Mouse (Mus musculus): ENCODE data around the gene Alpl. TPM values are rescaled to one million over a fixed set of nuclear protein-coding genes. Genes with fewer than 3 reads are reported as not detected.

Gene Alpl
- polyA plus RNA-seq, 1 experiment from 2014 or later = 0.72 TPM

DNA sequence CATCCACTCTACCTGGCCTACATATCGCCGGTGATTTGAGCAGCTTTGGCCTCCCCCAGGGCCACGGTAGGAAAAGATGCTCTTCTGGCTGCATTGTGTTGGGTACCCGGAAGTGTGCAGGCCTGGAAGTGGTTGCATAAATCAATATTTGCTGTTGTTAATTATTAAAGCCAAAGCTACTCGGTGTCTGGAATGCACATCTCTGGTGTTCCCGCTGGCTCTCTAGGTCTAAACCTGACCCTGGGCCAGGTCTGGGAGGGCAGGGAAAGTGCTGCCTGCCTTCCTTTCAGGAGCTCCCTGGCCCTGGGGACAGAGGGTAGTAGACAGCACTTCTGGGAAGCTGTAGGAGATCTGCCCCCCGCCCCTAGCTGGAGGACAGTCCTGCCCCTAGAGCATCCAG is 89.7 kb downstream of the Alpl start:
- Histone ChIP-seq H3K27ac (ENCODE audit: low read depth, low read length) (no peak overlapping the region; the same call in 1 of the 2 replicates), H3K4me3 (ENCODE audit: low read depth, low read length) (peak overlapping the region; percentile 50), H3K9ac (ENCODE audit: low read depth, low read length) (no peak overlapping the region), H3K4me2 (replicated peaks; ENCODE audit: low read depth) (peak overlapping the region; percentile 90), H3K36me3 (ENCODE audit: control insufficient read depth, insufficient read depth) (no peaks in the 10 kb centered on the region; the same call in 1 of the 2 replicates), H3K9me3 (ENCODE audit: control insufficient read depth) (no peaks in the 10 kb centered on the region), H3K27me3 (replicated peaks; ENCODE audit: control insufficient read depth, insufficient read depth, low read length) (no peaks in the 10 kb centered on the region), H3K4me1 (replicated peaks; ENCODE audit: control insufficient read depth, insufficient read depth, low read length) (peaks cover 5% of the 10 kb centered on the region; the same call in 1 of the 2 replicates)
- 35% methylated on average over 7 of the region's 7 CpGs for WGBS
- peak; percentile 35; the same call in 1 of the 2 replicates for ATAC-seq
- TF ChIP-seq CTCF (IDR thresholded peaks at IDR 0.05; ENCODE audit: low read depth) = no peak

GRCm38 (mm10) chr4:137705379-137705778 is 90.8 kb downstream of the Alpl start:
- no peak for TF ChIP-seq CTCF (IDR thresholded peaks at IDR 0.05; ENCODE audit: low read depth)
- WGBS = 63% methylated on average over 5 of the region's 5 CpGs
- no peaks in the 10 kb centered on the region for H3K36me3 ChIP-seq (ENCODE audit: control insufficient read depth, insufficient read depth)
- H3K27ac ChIP-seq (ENCODE audit: low read depth, low read length) = no peak overlapping the region
- no peak overlapping the region for H3K4me2 ChIP-seq (replicated peaks; ENCODE audit: low read depth)
- H3K4me1 ChIP-seq (replicated peaks; ENCODE audit: control insufficient read depth, insufficient read depth, low read length) = peaks cover 5% of the 10 kb centered on the region; the same call in 1 of the 2 replicates
- H3K9ac ChIP-seq (ENCODE audit: low read depth, low read length) = no peak overlapping the region
- H3K27me3 ChIP-seq (replicated peaks; ENCODE audit: control insufficient read depth, insufficient read depth, low read length) = no peaks in the 10 kb centered on the region
- ATAC-seq = no peak
- H3K9me3 ChIP-seq (ENCODE audit: control insufficient read depth) = no peaks in the 10 kb centered on the region
- no peak overlapping the region for H3K4me3 ChIP-seq (ENCODE audit: low read depth, low read length)

GRCm38 (mm10) chr4:137704561-137704960 is 91.6 kb downstream of the Alpl start:
- TF ChIP-seq CTCF (IDR thresholded peaks at IDR 0.05; ENCODE audit: low read depth) = no peak
- H3K27me3 ChIP-seq (replicated peaks; ENCODE audit: control insufficient read depth, insufficient read depth, low read length) = no peaks in the 10 kb centered on the region
- H3K4me1 ChIP-seq (replicated peaks; ENCODE audit: control insufficient read depth, insufficient read depth, low read length) = peaks cover 5% of the 10 kb centered on the region; the same call in 1 of the 2 replicates
- no peak overlapping the region for H3K9ac ChIP-seq (ENCODE audit: low read depth, low read length)
- no peak overlapping the region for H3K4me3 ChIP-seq (ENCODE audit: low read depth, low read length)
- no peaks in the 10 kb centered on the region for H3K36me3 ChIP-seq (ENCODE audit: control insufficient read depth, insufficient read depth)
- H3K9me3 ChIP-seq (ENCODE audit: control insufficient read depth) = no peaks in the 10 kb centered on the region
- WGBS = 77% methylated on average over 2 of the region's 2 CpGs
- no peak overlapping the region for H3K27ac ChIP-seq (ENCODE audit: low read depth, low read length)
- ATAC-seq = no peak
- no peak overlapping the region for H3K4me2 ChIP-seq (replicated peaks; ENCODE audit: low read depth)

- Histone ChIP-seq H3K4me3 (ENCODE audit: low read depth, low read length) (no peak overlapping the region), H3K36me3 (ENCODE audit: control insufficient read depth, insufficient read depth) (no peaks in the 10 kb centered on the region), H3K27me3 (replicated peaks; ENCODE audit: control insufficient read depth, insufficient read depth, low read length) (no peaks in the 10 kb centered on the region), H3K27ac (ENCODE audit: low read depth, low read length) (no peak overlapping the region), H3K9me3 (ENCODE audit: control insufficient read depth) (no peaks in the 10 kb centered on the region), H3K4me1 (replicated peaks; ENCODE audit: control insufficient read depth, insufficient read depth, low read length) (peaks cover 13% of the 10 kb centered on the region; the same call in 1 of the 2 replicates), H3K4me2 (replicated peaks; ENCODE audit: low read depth) (no peak overlapping the region), H3K9ac (ENCODE audit: low read depth, low read length) (no peak overlapping the region)
- 83% methylated on average over 5 of the region's 5 CpGs for WGBS
- no peak for ATAC-seq
- TF ChIP-seq CTCF (IDR thresholded peaks at IDR 0.05; ENCODE audit: low read depth) = no peak
Observed at GRCm38 (mm10) chr4:137703077-137703476, 93.1 kb downstream of the Alpl start.

- 34% methylated on average over 6 of the region's 6 CpGs for WGBS
- no peak for TF ChIP-seq CTCF (IDR thresholded peaks at IDR 0.05; ENCODE audit: low read depth)
- no peak overlapping the region for H3K27ac ChIP-seq (ENCODE audit: low read depth, low read length)
- H3K27me3 ChIP-seq (replicated peaks; ENCODE audit: control insufficient read depth, insufficient read depth, low read length) = no peaks in the 10 kb centered on the region
- peak; percentile 46; the same call in 1 of the 2 replicates for ATAC-seq
- H3K4me2 ChIP-seq (replicated peaks; ENCODE audit: low read depth) = no peak overlapping the region
- H3K9me3 ChIP-seq (ENCODE audit: control insufficient read depth) = no peaks in the 10 kb centered on the region
- H3K9ac ChIP-seq (ENCODE audit: low read depth, low read length) = no peak overlapping the region
- no peak overlapping the region for H3K4me3 ChIP-seq (ENCODE audit: low read depth, low read length)
- no peaks in the 10 kb centered on the region for H3K36me3 ChIP-seq (ENCODE audit: control insufficient read depth, insufficient read depth)
- H3K4me1 ChIP-seq (replicated peaks; ENCODE audit: control insufficient read depth, insufficient read depth, low read length) = peaks cover 9% of the 10 kb centered on the region; the same call in 1 of the 2 replicates
Observed at GRCm38 (mm10) chr4:137700960-137701359, 95.2 kb downstream of the Alpl start.

GRCm38 (mm10) chr4:137699264-137700211 is 96.6 kb downstream of the Alpl start:
- Histone ChIP-seq H3K9ac (ENCODE audit: low read depth, low read length) (no peak overlapping the region), H3K4me1 (replicated peaks; ENCODE audit: control insufficient read depth, insufficient read depth, low read length) (peaks cover 9% of the 10 kb centered on the region; the same call in 1 of the 2 replicates), H3K9me3 (ENCODE audit: control insufficient read depth) (no peaks in the 10 kb centered on the region), H3K4me2 (replicated peaks; ENCODE audit: low read depth) (no peak overlapping the region), H3K36me3 (ENCODE audit: control insufficient read depth, insufficient read depth) (no peaks in the 10 kb centered on the region), H3K4me3 (ENCODE audit: low read depth, low read length) (no peak overlapping the region), H3K27me3 (replicated peaks; ENCODE audit: control insufficient read depth, insufficient read depth, low read length) (no peaks in the 10 kb centered on the region), H3K27ac (ENCODE audit: low read depth, low read length) (no peak overlapping the region)
- 54% methylated on average over 21 of the region's 21 CpGs for WGBS
- TF ChIP-seq CTCF (IDR thresholded peaks at IDR 0.05; ENCODE audit: low read depth) = no peak
- ATAC-seq = no peak
